Mouse (Mus musculus): Measurements from ENCODE around the gene Thrb.

Gene Thrb

GRCm38 (mm10) chr14:17868326-17868725 lies 208.3 kb downstream of the Thrb start:
- DNase-seq (ENCODE audit: low read depth, low spot score): no peak

- DNase-seq (ENCODE audit: low read depth, low spot score): no peak
Observed at GRCm38 (mm10) chr14:17875946-17876345, 215.9 kb downstream of the Thrb start.

GRCm38 (mm10) chr14:17879446-17879845 lies 219.4 kb downstream of the Thrb start:
- DNase-seq (ENCODE audit: low read depth, low spot score): no peak

- no peak for DNase-seq (ENCODE audit: low read depth, low spot score)
Observed at GRCm38 (mm10) chr14:17884884-17885283, 224.8 kb downstream of the Thrb start.

- no peak for DNase-seq (ENCODE audit: low read depth, low spot score)
Observed at GRCm38 (mm10) chr14:17885320-17885719, 225.3 kb downstream of the Thrb start.

- no peak for DNase-seq (ENCODE audit: low read depth, low spot score)
Observed at GRCm38 (mm10) chr14:17894791-17895190, 234.7 kb downstream of the Thrb start.

- DNase-seq (ENCODE audit: low read depth, low spot score): no peak
Observed at GRCm38 (mm10) chr14:17899733-17900413, 239.8 kb downstream of the Thrb start.

GRCm38 (mm10) chr14:17900414-17900795 lies 240.3 kb downstream of the Thrb start:
- no peak for DNase-seq (ENCODE audit: low read depth, low spot score)

GRCm38 (mm10) chr14:17902426-17902825 lies 242.4 kb downstream of the Thrb start:
- no peak for DNase-seq (ENCODE audit: low read depth, low spot score)

- DNase-seq (ENCODE audit: low read depth, low spot score): no peak
Observed at GRCm38 (mm10) chr14:17903121-17903520, 243.1 kb downstream of the Thrb start.

GRCm38 (mm10) chr14:17904554-17904953 lies 244.5 kb downstream of the Thrb start:
- DNase-seq (ENCODE audit: low read depth, low spot score): no peak

GRCm38 (mm10) chr14:17905627-17906026 lies 245.6 kb downstream of the Thrb start:
- DNase-seq (ENCODE audit: low read depth, low spot score): no peak

- DNase-seq (ENCODE audit: low read depth, low spot score): no peak
Observed at GRCm38 (mm10) chr14:17906931-17907330, 246.9 kb downstream of the Thrb start.

GRCm38 (mm10) chr14:17911157-17911556 lies 251.1 kb downstream of the Thrb start:
- DNase-seq (ENCODE audit: low read depth, low spot score): no peak

- DNase-seq (ENCODE audit: low read depth, low spot score): no peak
Observed at GRCm38 (mm10) chr14:17912573-17913207, 252.6 kb downstream of the Thrb start.

GRCm38 (mm10) chr14:17915556-17915955 lies 255.5 kb downstream of the Thrb start:
- no peak for DNase-seq (ENCODE audit: low read depth, low spot score)

GRCm38 (mm10) chr14:17916651-17917050 lies 256.6 kb downstream of the Thrb start:
- no peak for DNase-seq (ENCODE audit: low read depth, low spot score)

- DNase-seq (ENCODE audit: low read depth, low spot score): no peak
Observed at GRCm38 (mm10) chr14:17917124-17917763, 257.2 kb downstream of the Thrb start.

- no peak for DNase-seq (ENCODE audit: low read depth, low spot score)
Observed at GRCm38 (mm10) chr14:17917899-17918298, 257.8 kb downstream of the Thrb start.

GRCm38 (mm10) chr14:17922807-17923704 lies 263.0 kb downstream of the Thrb start:
- no peak for DNase-seq (ENCODE audit: low read depth, low spot score)

GRCm38 (mm10) chr14:17927469-17927868 lies 267.4 kb downstream of the Thrb start:
- peak; percentile 13 for DNase-seq (ENCODE audit: low read depth, low spot score)

- DNase-seq (ENCODE audit: low read depth, low spot score): no peak
Observed at GRCm38 (mm10) chr14:17929585-17929984, 269.5 kb downstream of the Thrb start.

All from retina, postnatal 7 days (tissue).